In the genomic region with DNA sequence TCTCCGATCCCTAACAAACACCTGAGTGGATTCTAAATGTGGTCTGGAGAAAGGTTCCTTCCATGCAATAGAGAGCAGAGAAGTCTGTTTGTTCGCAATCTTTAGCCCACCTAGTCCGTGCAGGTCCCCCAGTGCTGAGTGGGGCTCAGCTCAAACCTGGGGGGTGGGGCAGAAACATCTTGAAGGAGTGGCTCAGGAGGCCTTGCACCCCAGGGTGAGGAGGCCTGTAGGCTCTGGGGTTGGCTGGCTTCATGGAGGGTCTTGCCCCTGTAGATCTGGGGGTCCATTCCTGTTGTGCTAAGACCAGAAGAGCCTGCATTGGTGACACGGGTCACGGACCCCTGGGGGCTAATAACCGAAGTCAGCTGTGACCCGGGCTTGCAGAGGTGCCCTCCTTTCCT, we compare ENCODE assay signal across 9 mouse cellular contexts. TPM values are rescaled to one million over a fixed set of nuclear protein-coding genes. Genes with fewer than 3 reads are reported as not detected.
DNase-seq lines count a peak whose midpoint lies in the region; ATAC-seq and TF ChIP-seq lines count a peak whose summit lies in the region.
"Had no signal": no experiment of that assay in that cellular context is flagged by ENCODE, and none has a peak within 500 bp of the region (broad histone marks: within the 10 kb centered on the region; RNA-seq: fewer than 3 reads in every experiment).

No protein-coding gene starts in this region.

- no peak for DNase-seq in kidney, postnatal 25 days
- peak; percentile 60 to 66 for DNase-seq in cerebellum, postnatal 14 days
- DNase-seq in hindbrain, postnatal 0 days (ENCODE audit: low spot score): no peak
- DNase-seq in thymus, postnatal 36 days: no peak
- no peak for DNase-seq in spleen, adult 12 weeks (ENCODE audit: low spot score)
- DNase-seq: kidney, postnatal 10 days had no signal

- no peak overlapping the region for H3K27ac ChIP-seq in kidney, embryonic 15.5 days
- H3K27ac ChIP-seq in hindbrain, postnatal 0 days: peak overlapping the region; percentile 75; the same call in 1 of the 2 replicates
- no peak overlapping the region for H3K27ac ChIP-seq in neural tube, embryonic 12.5 days

- no peaks in the 10 kb centered on the region for H3K9me3 ChIP-seq in kidney, embryonic 15.5 days (replicated peaks)
- H3K9me3 ChIP-seq in hindbrain, postnatal 0 days (ENCODE audit: low read length): no peaks in the 10 kb centered on the region
- no peaks in the 10 kb centered on the region for H3K9me3 ChIP-seq in neural tube, embryonic 12.5 days

- no peaks in the 10 kb centered on the region for H3K36me3 ChIP-seq in kidney, embryonic 15.5 days
- no peaks in the 10 kb centered on the region for H3K36me3 ChIP-seq in hindbrain, postnatal 0 days (ENCODE audit: insufficient read depth, low read length)
- no peaks in the 10 kb centered on the region for H3K36me3 ChIP-seq in neural tube, embryonic 12.5 days

- H3K4me2 ChIP-seq in kidney, embryonic 15.5 days: peak overlapping the region; percentile 93
- peak overlapping the region; percentile 74 for H3K4me2 ChIP-seq in hindbrain, postnatal 0 days (ENCODE audit: low read depth, low read length)
- peak overlapping the region; percentile 93 for H3K4me2 ChIP-seq in neural tube, embryonic 12.5 days (replicated peaks)

- no peak for ATAC-seq in kidney, embryonic 15.5 days (replicated peaks; ENCODE audit: low FRiP score)
- no peak for ATAC-seq in hindbrain, postnatal 0 days
- no peak for ATAC-seq in neural tube, embryonic 12.5 days (ENCODE audit: low FRiP score, low read depth)
- no peak for ATAC-seq in megakaryocyte progenitor cell, adult 5-6 weeks (replicated peaks; ENCODE audit: poor library complexity)

- TF ChIP-seq CTCF in hindbrain, postnatal 0 days (IDR thresholded peaks at IDR 0.05; ENCODE audit: low read depth): no peak

- H3K4me1 ChIP-seq in kidney, embryonic 15.5 days: peaks cover 29% of the 10 kb centered on the region
- peaks cover 3% of the 10 kb centered on the region; the same call in 1 of the 2 replicates for H3K4me1 ChIP-seq in hindbrain, postnatal 0 days (ENCODE audit: insufficient read depth, low read length)
- peaks cover 17% of the 10 kb centered on the region; the same call in 1 of the 2 replicates for H3K4me1 ChIP-seq in neural tube, embryonic 12.5 days

- H3K9ac ChIP-seq in kidney, embryonic 15.5 days: 0 out of 2 replicates have a peak overlapping the region, but pooled peaks have one; percentile 56
- peak overlapping the region; percentile 65 for H3K9ac ChIP-seq in hindbrain, postnatal 0 days (replicated peaks; ENCODE audit: low read length)
- peak overlapping the region; percentile 78; the same call in 1 of the 2 replicates for H3K9ac ChIP-seq in neural tube, embryonic 12.5 days

- peaks cover 64% of the 10 kb centered on the region for H3K27me3 ChIP-seq in kidney, embryonic 15.5 days
- H3K27me3 ChIP-seq in hindbrain, postnatal 0 days (ENCODE audit: insufficient read depth, low read length): no peaks in the 10 kb centered on the region
- peaks cover 31% of the 10 kb centered on the region for H3K27me3 ChIP-seq in neural tube, embryonic 12.5 days (replicated peaks)

- H3K4me3 ChIP-seq in kidney, embryonic 15.5 days (replicated peaks): peak overlapping the region; percentile 64
- peak overlapping the region; percentile 65 for H3K4me3 ChIP-seq in hindbrain, postnatal 0 days (ENCODE audit: low read length)
- H3K4me3 ChIP-seq in neural tube, embryonic 12.5 days: peak overlapping the region; percentile 71

- 19% methylated on average over 7 of the region's 7 CpGs for WGBS in kidney, embryonic 15.5 days
- whole genome bisulfite sequencing in hindbrain, postnatal 0 days: 13% methylated on average over 7 of the region's 7 CpGs
- WGBS in neural tube, embryonic 12.5 days: 19% methylated on average over 7 of the region's 7 CpGs

RNA-seq across cellular contexts. Expression of gene Rpl3, which starts 0.4 kb away (rescaled TPM):
- polyA plus RNA-seq in kidney, embryonic 15.5 days (2015; fragmentation: Nextera tagmentation; extraction: Ambion mirVana): 1,112 and 1,115 TPM in 2 replicates
- total RNA-seq in hindbrain, postnatal 0 days (2014; rRNA removed): 599 and 600 TPM in 2 replicates
- 527 and 544 TPM in 2 replicates for polyA plus RNA-seq in hindbrain, postnatal 0 days (2015; fragmentation: Nextera tagmentation; extraction: Ambion mirVana)
- polyA plus RNA-seq in neural tube, embryonic 12.5 days (2016; fragmentation: Nextera tagmentation; extraction: Ambion mirVana): 652 and 670 TPM in 2 replicates
- 2,120 and 2,179 TPM in 2 replicates for total RNA-seq in megakaryocyte progenitor cell, adult 5-6 weeks (2015)
- 3,037 and 3,138 TPM in 2 replicates for total RNA-seq in megakaryocyte progenitor cell, adult 5-6 weeks (2017)

RNA-seq across cellular contexts. Expression of gene Syngr1, which starts 0.9 kb away (rescaled TPM):
- polyA plus RNA-seq in kidney, embryonic 15.5 days (2015; fragmentation: Nextera tagmentation; extraction: Ambion mirVana): 10.9 and 11.2 TPM in 2 replicates
- total RNA-seq in hindbrain, postnatal 0 days (2014; rRNA removed): 155 and 157 TPM in 2 replicates
- 73.4 and 78.6 TPM in 2 replicates for polyA plus RNA-seq in hindbrain, postnatal 0 days (2015; fragmentation: Nextera tagmentation; extraction: Ambion mirVana)
- 15.8 and 19.6 TPM in 2 replicates for polyA plus RNA-seq in neural tube, embryonic 12.5 days (2016; fragmentation: Nextera tagmentation; extraction: Ambion mirVana)
- 2.1 and 3.6 TPM in 2 replicates for total RNA-seq in megakaryocyte progenitor cell, adult 5-6 weeks (2015)
- total RNA-seq in megakaryocyte progenitor cell, adult 5-6 weeks (2017): 1.5 and 1.8 TPM in 2 replicates

RNA-seq across cellular contexts. Expression of gene Tab1, which starts 40.9 kb away (rescaled TPM):
- polyA plus RNA-seq in kidney, embryonic 15.5 days (2015; fragmentation: Nextera tagmentation; extraction: Ambion mirVana): 34.6 and 39.1 TPM in 2 replicates
- total RNA-seq in hindbrain, postnatal 0 days (2014; rRNA removed): 55.0 and 58.6 TPM in 2 replicates
- polyA plus RNA-seq in hindbrain, postnatal 0 days (2015; fragmentation: Nextera tagmentation; extraction: Ambion mirVana): 26.5 and 27.9 TPM in 2 replicates
- 41.6 and 42.4 TPM in 2 replicates for polyA plus RNA-seq in neural tube, embryonic 12.5 days (2016; fragmentation: Nextera tagmentation; extraction: Ambion mirVana)
- total RNA-seq in megakaryocyte progenitor cell, adult 5-6 weeks (2015): 4.0 and 6.0 TPM in 2 replicates
- total RNA-seq in megakaryocyte progenitor cell, adult 5-6 weeks (2017): 15.7 and 19.2 TPM in 2 replicates

Comparison
In these comparisons a context has a peak if more than half of its experiments do, and no peak if none do; other contexts are left out.
1. DNase-seq: peak in cerebellum, postnatal 14 days (2 of 2); none in kidney, postnatal 25 days (0 of 2), hindbrain, postnatal 0 days (single experiment), thymus, postnatal 36 days (0 of 2) and spleen, adult 12 weeks (single experiment).
2. Peak in every context shown above with its lines, with median percentiles within 50 percentile points of each other: H3K4me2 ChIP-seq, H3K4me3 ChIP-seq and H3K9ac ChIP-seq.